Mouse (Mus musculus) right cerebral cortex, postnatal 36 days (tissue): ENCODE data around the gene Mgat4b.

Experiments
- DNase-seq, 2 experiments: peaks; one replicate each; pipeline ENCODE4 v3.0.0; 2022; ENCODE audit warnings: low spot score in 2 of 2, mixed read lengths in 1 of 2

The Mgat4b gene

GRCm38 (mm10) chr11:50248473-50249171, 37.9 kb downstream of the Mgat4b start:
- DNase-seq, result no peak

- DNase-seq, result no peak
Observed at GRCm38 (mm10) chr11:50252166-50252565, 41.5 kb downstream of the Mgat4b start.

GRCm38 (mm10) chr11:50252684-50253265, 42.1 kb downstream of the Mgat4b start:
- no peak for DNase-seq

- no peak for DNase-seq
Observed at GRCm38 (mm10) chr11:50253393-50253792, 42.7 kb downstream of the Mgat4b start.

- peak; percentile 84 to 90 for DNase-seq
Observed at GRCm38 (mm10) chr11:50254010-50254580, 43.4 kb downstream of the Mgat4b start.

- DNase-seq, result no peak
Observed at GRCm38 (mm10) chr11:50256615-50257014, 45.9 kb downstream of the Mgat4b start.

GRCm38 (mm10) chr11:50258310-50258709, 47.6 kb downstream of the Mgat4b start:
- DNase-seq, result peak; percentile 61 to 74

GRCm38 (mm10) chr11:50262020-50262419, 51.3 kb downstream of the Mgat4b start:
- no peak for DNase-seq

- DNase-seq, result no peak
Observed at GRCm38 (mm10) chr11:50263198-50263597, 52.5 kb downstream of the Mgat4b start.

GRCm38 (mm10) chr11:50265931-50266330, 55.2 kb downstream of the Mgat4b start:
- no peak for DNase-seq

- DNase-seq, result no peak
Observed at GRCm38 (mm10) chr11:50266997-50267396, 56.3 kb downstream of the Mgat4b start.

- no peak for DNase-seq
Observed at GRCm38 (mm10) chr11:50269163-50269562, 58.5 kb downstream of the Mgat4b start.

- no peak for DNase-seq
Observed at GRCm38 (mm10) chr11:50269885-50270284, 59.2 kb downstream of the Mgat4b start.

- DNase-seq, result no peak
Observed at GRCm38 (mm10) chr11:50272819-50273218, 62.1 kb downstream of the Mgat4b start.

- no peak for DNase-seq
Observed at GRCm38 (mm10) chr11:50275077-50275476, 64.4 kb downstream of the Mgat4b start.

- peak in 1 of 2 experiments; percentile 35 for DNase-seq
Observed at GRCm38 (mm10) chr11:50275568-50276151, 65.0 kb downstream of the Mgat4b start.

GRCm38 (mm10) chr11:50277025-50277424, 66.3 kb downstream of the Mgat4b start:
- no peak for DNase-seq

GRCm38 (mm10) chr11:50277706-50278105, 67.0 kb downstream of the Mgat4b start:
- no peak for DNase-seq

- DNase-seq, result no peak
Observed at GRCm38 (mm10) chr11:50279005-50279404, 68.3 kb downstream of the Mgat4b start.

GRCm38 (mm10) chr11:50280053-50280452, 69.4 kb downstream of the Mgat4b start:
- DNase-seq, result no peak
